Mouse (Mus musculus) neural tube, embryonic 11.5 days (tissue): ENCODE results near the gene Wnt5a. TPM values are rescaled to one million over a fixed set of nuclear protein-coding genes. Genes with fewer than 3 reads are reported as not detected.

ENCODE experiments used
- ATAC-seq: fragments of 200-750 bp; cut with Nextera tagmentation; 2 replicates; pipeline ENCODE4 v1.8.0; 2017; ENCODE audit warnings: moderate number of reproducible peaks, mild to moderate bottlenecking, moderate TSS enrichment, moderate library complexity; ENCODE audit not compliant: insufficient read depth, low FRiP score, low TSS enrichment
- DNase-seq: peaks from one replicate; pipeline ENCODE4 v3.0.0-alpha.2; 2015; ENCODE audit warnings: low spot score
- H3K27ac ChIP-seq: fragments of 300-500 bp; sonication (generic); 2 replicates; pipeline ENCODE4 v1.5.1; 2014; ENCODE audit warnings: low read depth, mild to moderate bottlenecking, low read length
- H3K27me3 ChIP-seq: fragments of 300-500 bp; sonication (generic); 2 replicates; pipeline ENCODE4 v1.6.1; 2014; ENCODE audit warnings: mild to moderate bottlenecking, low read length, mixed read lengths; ENCODE audit not compliant: control insufficient read depth, insufficient read depth
- H3K36me3 ChIP-seq: fragments of 300-500 bp; sonication (generic); 2 replicates; pipeline ENCODE4 v1.6.1; 2014; ENCODE audit warnings: mild to moderate bottlenecking, low read length, moderate library complexity, mixed read lengths; ENCODE audit not compliant: control insufficient read depth, insufficient read depth
- H3K4me1 ChIP-seq: fragments of 300-500 bp; sonication (generic); 2 replicates; pipeline ENCODE4 v1.6.1; 2014; ENCODE audit warnings: low read length, mixed read lengths; ENCODE audit not compliant: control insufficient read depth, insufficient read depth
- H3K4me2 ChIP-seq: fragments of 300-500 bp; sonication (generic); 2 replicates; pipeline ENCODE4 v1.6.1; 2014; ENCODE audit warnings: low read depth, mild to moderate bottlenecking, moderate library complexity
- H3K4me3 ChIP-seq: fragments of 300-500 bp; sonication (generic); 2 replicates; pipeline ENCODE4 v1.5.1; 2014; ENCODE audit warnings: low read depth, low read length
- H3K9ac ChIP-seq: fragments of 300-500 bp; sonication (generic); 2 replicates; pipeline ENCODE4 v1.6.1; 2014; ENCODE audit warnings: mild to moderate bottlenecking, low read length
- H3K9me3 ChIP-seq: fragments of 300-500 bp; sonication (generic); 2 replicates; pipeline ENCODE4 v1.6.1; 2016; ENCODE audit warnings: low read length; ENCODE audit not compliant: control insufficient read depth
- WGBS: fragments of 180-500 bp; shearing (Covaris S2); extraction: QIAGEN DNeasy Blood & Tissue Kit; methylation state at CpG from one replicate; pipeline ENCODE4 v1.1.7; 2014; 5-methylcytosine and 5-hydroxymethylcytosine counted together
- polyA plus RNA-seq: library from polyadenylated mRNA; unstranded; fragments of >200 nt; fragmentation: Nextera tagmentation; extraction: Ambion mirVana; gene quantifications from 2 replicates; pipeline ENCODE4 v1.2.1, GENCODE M21; 2014

Wnt5a gene
- polyA plus RNA-seq, 1 experiment from 2014 or later: 12.6 TPM

DNA sequence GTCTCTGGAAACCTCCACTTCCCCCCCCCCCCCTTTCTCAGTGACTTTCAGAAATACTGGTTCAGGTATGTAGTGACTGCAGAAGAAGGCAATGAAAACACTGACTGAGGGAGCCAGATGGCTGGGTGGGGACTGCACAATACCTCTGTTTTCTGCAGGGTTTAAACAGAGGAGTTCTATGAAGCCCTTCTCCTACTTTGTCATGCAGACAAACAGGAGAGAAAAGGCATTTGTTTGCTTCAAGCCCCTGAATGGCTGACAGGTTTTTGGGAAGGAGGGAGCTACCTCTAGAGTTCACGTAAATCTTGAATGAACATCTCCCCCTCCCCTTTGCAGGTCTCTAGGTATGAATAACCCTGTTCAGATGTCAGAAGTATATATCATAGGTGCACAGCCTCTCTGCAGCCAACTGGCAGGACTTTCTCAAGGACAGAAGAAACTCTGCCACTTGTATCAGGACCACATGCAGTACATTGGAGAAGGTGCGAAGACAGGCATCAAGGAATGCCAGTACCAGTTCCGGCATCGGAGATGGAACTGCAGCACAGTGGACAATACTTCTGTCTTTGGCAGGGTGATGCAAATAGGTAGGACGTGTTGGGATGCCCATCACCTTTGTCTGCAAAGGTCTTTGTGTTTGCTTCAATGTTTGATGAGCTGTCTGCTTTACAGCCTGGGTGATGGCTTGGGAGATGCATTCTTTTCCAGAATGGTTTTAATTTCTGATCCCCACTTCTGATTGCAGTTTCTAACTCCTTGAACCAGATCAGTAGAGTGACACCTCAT lies 8.4 kb downstream of the Wnt5a start:
- WGBS: 71% methylated on average over 5 of the region's 5 CpGs
- Histone ChIP-seq H3K4me3 (no peak overlapping the region), H3K9ac (no peak overlapping the region), H3K27ac (no peak overlapping the region), H3K36me3 (no peaks in the 10 kb centered on the region), H3K9me3 (no peaks in the 10 kb centered on the region), H3K4me1 (peaks cover 17% of the 10 kb centered on the region; the same call in 1 of the 2 replicates), H3K4me2 (no peak overlapping the region), H3K27me3 (peaks cover 10% of the 10 kb centered on the region)
- DNase-seq (no peak), ATAC-seq (no peak)

DNA sequence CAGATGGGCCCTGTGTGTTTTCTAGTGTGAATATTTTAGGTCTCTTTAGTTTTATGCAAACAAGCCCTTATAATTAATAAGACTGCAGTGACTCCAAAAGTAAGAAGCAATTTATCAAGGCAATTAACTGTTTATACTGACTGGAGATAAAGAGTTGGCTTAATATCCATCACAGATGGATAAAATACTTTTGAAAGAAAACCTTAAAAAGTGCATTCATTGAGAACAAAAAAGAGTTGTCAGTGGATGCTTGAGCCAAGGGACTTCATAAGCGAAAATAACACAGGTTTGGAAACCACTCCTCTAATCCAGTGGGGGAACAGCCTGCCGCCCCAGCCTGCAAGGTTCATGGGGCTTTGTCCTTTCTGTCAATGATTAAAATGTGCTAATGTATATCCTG lies 9.6 kb downstream of the Wnt5a start:
- 42% methylated on average over 2 of the region's 2 CpGs for WGBS
- no peak overlapping the region for H3K4me3 ChIP-seq
- H3K36me3 ChIP-seq: no peaks in the 10 kb centered on the region
- peaks cover 17% of the 10 kb centered on the region; the same call in 1 of the 2 replicates for H3K4me1 ChIP-seq
- H3K4me2 ChIP-seq: no peak overlapping the region
- ATAC-seq (no peak), DNase-seq (no peak)
- peaks cover 3% of the 10 kb centered on the region; the same call in 1 of the 2 replicates for H3K27me3 ChIP-seq
- no peak overlapping the region for H3K27ac ChIP-seq
- H3K9me3 ChIP-seq: no peaks in the 10 kb centered on the region
- H3K9ac ChIP-seq: no peak overlapping the region

- 51% methylated on average over 6 of the region's 6 CpGs for WGBS
- Histone ChIP-seq H3K27me3 (no peaks in the 10 kb centered on the region), H3K9ac (no peak overlapping the region), H3K4me2 (no peak overlapping the region), H3K36me3 (no peaks in the 10 kb centered on the region), H3K9me3 (no peaks in the 10 kb centered on the region), H3K4me3 (no peak overlapping the region), H3K27ac (no peak overlapping the region), H3K4me1 (peaks cover 13% of the 10 kb centered on the region; the same call in 1 of the 2 replicates)
- DNase-seq (no peak), ATAC-seq (no peak)
Measured at GRCm38 (mm10) chr14:28515331-28515730, 10.8 kb downstream of the Wnt5a start.

DNA sequence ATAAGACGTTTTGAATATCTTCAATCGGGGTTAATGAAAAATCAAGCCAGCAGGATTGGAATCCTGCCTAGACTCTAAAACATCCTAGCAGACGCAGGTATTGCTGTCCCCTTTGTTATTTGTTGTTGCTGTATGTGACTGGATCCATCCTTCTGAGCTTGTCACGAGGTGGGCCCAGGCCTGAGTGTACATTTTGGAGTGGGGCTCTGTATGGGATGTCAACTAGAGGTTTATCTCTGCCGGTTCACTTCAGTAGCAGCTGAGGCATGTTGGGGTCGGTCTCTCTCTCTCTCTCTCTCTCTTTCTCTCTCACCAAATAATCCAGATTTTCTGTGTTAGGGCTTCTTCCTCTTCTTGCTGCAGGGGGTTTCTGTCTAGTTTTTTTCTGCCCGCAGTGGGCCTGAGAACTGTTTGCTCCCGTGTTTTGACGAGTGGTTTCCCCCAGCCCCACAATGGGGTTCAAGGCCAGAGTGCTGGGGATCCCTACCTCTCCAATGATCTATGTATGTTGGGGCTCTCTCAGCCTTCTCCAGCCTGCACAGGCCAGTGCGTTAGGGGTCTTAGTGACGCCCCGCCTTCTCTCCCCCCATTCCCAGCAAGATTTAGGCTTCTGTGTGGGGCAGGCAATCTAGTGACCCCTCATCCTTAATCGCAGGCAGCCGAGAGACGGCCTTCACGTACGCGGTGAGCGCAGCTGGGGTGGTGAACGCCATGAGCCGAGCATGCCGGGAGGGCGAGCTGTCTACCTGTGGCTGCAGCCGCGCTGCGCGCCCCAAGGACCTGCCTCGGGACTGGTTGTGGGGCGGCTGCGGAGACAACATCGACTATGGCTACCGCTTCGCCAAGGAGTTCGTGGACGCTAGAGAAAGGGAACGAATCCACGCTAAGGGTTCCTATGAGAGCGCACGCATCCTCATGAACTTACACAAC lies 13.3 kb downstream of the Wnt5a start:
- H3K9me3 ChIP-seq: no peaks in the 10 kb centered on the region
- H3K4me2 ChIP-seq: no peak overlapping the region
- no peak for ATAC-seq
- 0 out of 2 replicates have a peak, but pooled peaks cover 6% of the 10 kb centered on the region for H3K4me1 ChIP-seq
- no peak overlapping the region for H3K27ac ChIP-seq
- H3K27me3 ChIP-seq: no peaks in the 10 kb centered on the region
- H3K9ac ChIP-seq: no peak overlapping the region
- H3K36me3 ChIP-seq: peaks cover 4% of the 10 kb centered on the region
- H3K4me3 ChIP-seq: no peak overlapping the region
- no peak for DNase-seq
- WGBS: 82% methylated on average over 39 of the region's 39 CpGs

DNA sequence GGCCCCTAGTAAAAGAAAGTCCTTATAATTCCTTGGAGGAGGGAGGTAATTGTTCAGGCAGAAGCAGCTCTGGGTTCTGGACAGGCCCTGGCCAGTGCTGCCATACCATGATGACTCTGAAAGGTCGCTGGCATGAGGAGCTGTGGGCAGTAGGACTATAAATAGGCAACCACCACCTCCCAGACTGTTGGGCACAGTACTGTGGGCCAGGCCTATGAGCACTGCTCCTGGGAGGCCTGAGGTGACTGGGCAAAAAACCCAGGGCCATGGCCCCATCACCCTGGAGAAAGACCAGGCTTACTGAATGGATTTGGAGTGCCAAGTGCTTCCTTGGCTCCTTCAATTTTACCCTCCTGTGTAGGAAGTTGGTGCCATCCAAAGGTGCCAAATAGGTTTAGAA lies 16.6 kb downstream of the Wnt5a start:
- no peak overlapping the region for H3K27ac ChIP-seq
- H3K4me3 ChIP-seq: no peak overlapping the region
- ATAC-seq (no peak), DNase-seq (no peak)
- WGBS: 92% methylated on average over 1 of the region's 1 CpGs
- peaks cover 4% of the 10 kb centered on the region for H3K36me3 ChIP-seq
- H3K9ac ChIP-seq: no peak overlapping the region
- no peaks in the 10 kb centered on the region for H3K27me3 ChIP-seq
- no peak overlapping the region for H3K4me2 ChIP-seq
- H3K9me3 ChIP-seq: no peaks in the 10 kb centered on the region
- H3K4me1 ChIP-seq: no peaks in the 10 kb centered on the region

GRCm38 (mm10) chr14:28522611-28523010 lies 18.1 kb downstream of the Wnt5a start:
- WGBS: 82% methylated on average over 21 of the region's 21 CpGs
- H3K9me3 ChIP-seq: no peaks in the 10 kb centered on the region
- no peak for ATAC-seq
- H3K4me2 ChIP-seq: no peak overlapping the region
- DNase-seq: no peak
- no peak overlapping the region for H3K4me3 ChIP-seq
- H3K27ac ChIP-seq: no peak overlapping the region
- H3K27me3 ChIP-seq: no peaks in the 10 kb centered on the region
- H3K4me1 ChIP-seq: no peaks in the 10 kb centered on the region
- H3K36me3 ChIP-seq: peaks cover 4% of the 10 kb centered on the region
- H3K9ac ChIP-seq: no peak overlapping the region

DNA sequence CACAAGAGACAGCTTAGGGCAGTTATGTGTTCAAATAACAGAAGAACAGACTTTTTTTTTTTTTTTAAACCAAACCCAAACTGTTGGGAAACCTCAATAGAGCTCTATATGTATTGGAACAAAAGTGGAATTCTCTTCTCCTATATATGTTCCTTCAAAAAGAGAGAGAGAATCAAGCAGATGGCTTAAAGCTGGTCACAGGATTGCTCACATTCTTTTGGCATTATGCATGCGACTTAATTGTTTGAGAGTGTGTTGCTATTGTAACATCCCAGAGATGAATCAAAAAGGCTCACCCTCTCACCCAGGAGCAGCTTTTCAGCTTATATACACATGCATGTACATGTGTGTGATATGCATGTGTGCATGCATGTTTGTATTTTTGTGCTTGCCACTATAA lies 21.0 kb downstream of the Wnt5a start:
- no peak for DNase-seq
- 68% methylated on average over 1 of the region's 1 CpGs for WGBS
- no peak for ATAC-seq

DNA sequence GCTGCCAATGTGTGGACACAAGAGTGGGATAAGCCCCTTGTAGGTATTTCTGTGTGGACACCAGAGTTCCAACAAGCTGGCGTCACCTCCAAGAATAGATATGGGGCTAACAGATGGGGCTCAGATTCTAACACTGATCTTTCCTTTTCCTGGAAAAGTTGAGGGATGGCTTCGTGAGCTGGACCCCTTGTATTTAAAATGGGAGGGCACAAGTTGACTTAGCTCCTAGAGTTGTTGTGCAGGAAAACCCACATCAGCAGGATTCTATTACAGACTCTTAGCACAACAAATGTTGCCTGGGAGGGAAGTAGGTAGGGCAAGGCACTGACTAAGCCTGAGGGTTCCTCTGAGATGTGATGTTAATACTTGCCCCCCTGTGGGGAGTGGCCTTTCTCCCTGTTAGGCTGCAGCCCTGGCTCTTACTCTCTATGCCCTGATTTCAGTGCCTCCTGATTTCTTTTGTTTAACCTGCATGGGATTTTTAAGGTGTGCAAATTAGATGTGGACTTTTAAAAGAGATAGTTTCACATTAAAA lies 23.7 kb downstream of the Wnt5a start:
- ATAC-seq: no peak
- Histone ChIP-seq H3K4me1 (no peaks in the 10 kb centered on the region), H3K9me3 (no peaks in the 10 kb centered on the region), H3K9ac (no peak overlapping the region), H3K4me3 (no peak overlapping the region), H3K27me3 (no peaks in the 10 kb centered on the region), H3K36me3 (no peaks in the 10 kb centered on the region; the same call in 1 of the 2 replicates), H3K4me2 (no peak overlapping the region), H3K27ac (no peak overlapping the region)
- WGBS: 71% methylated on average over 2 of the region's 2 CpGs
- DNase-seq: no peak

More for the DNA sequence above, 21.0 kb downstream of the Wnt5a start:
- Histone ChIP-seq H3K36me3 (peaks cover 4% of the 10 kb centered on the region), H3K27ac (no peak overlapping the region), H3K27me3 (no peaks in the 10 kb centered on the region), H3K4me3 (no peak overlapping the region), H3K4me2 (no peak overlapping the region), H3K4me1 (no peaks in the 10 kb centered on the region), H3K9me3 (no peaks in the 10 kb centered on the region), H3K9ac (no peak overlapping the region)
